8 mouse cellular contexts compared by ENCODE assay signal in genomic region chr3:101110043-101110837, GRCm38 (mm10). TPM values are rescaled to one million over a fixed set of nuclear protein-coding genes. Genes with fewer than 3 reads are reported as not detected.
DNase-seq lines count a peak whose midpoint lies in the region; ATAC-seq and TF ChIP-seq lines count a peak whose summit lies in the region.

Ptgfrn (minus strand) TSS chr3:101110278.

- H3K36me3 ChIP-seq in hindbrain, postnatal 0 days (ENCODE audit: insufficient read depth, low read length) = no peaks in the 10 kb centered on the region
- H3K36me3 ChIP-seq in midbrain, embryonic 10.5 days = no peaks in the 10 kb centered on the region
- H3K36me3 ChIP-seq in splenic B cell, adult 2 months (ENCODE audit: control insufficient read depth, insufficient read depth, low read length, poor library complexity, severe bottlenecking) = no peaks in the 10 kb centered on the region

- H3K9ac ChIP-seq in hindbrain, postnatal 0 days (replicated peaks; ENCODE audit: low read length) = peak within 1 kb of the TSS; percentile 88

- intact Hi-C loops in left cerebral cortex, postnatal 4 days (cut with DNase I) = no loop called here

- no peaks in the 10 kb centered on the region for H3K9me3 ChIP-seq in hindbrain, postnatal 0 days (ENCODE audit: low read length)
- no peaks in the 10 kb centered on the region for H3K9me3 ChIP-seq in midbrain, embryonic 10.5 days (replicated peaks)

- peak within 1 kb of the TSS; percentile 80 for H3K27ac ChIP-seq in hindbrain, postnatal 0 days
- peak within 1 kb of the TSS; percentile 93 for H3K27ac ChIP-seq in midbrain, embryonic 10.5 days (replicated peaks)

- peak within 1 kb of the TSS; percentile 92 for H3K4me2 ChIP-seq in hindbrain, postnatal 0 days (ENCODE audit: low read depth, low read length)

- H3K4me3 ChIP-seq in hindbrain, postnatal 0 days (ENCODE audit: low read length) = peak within 1 kb of the TSS; percentile 80
- peak within 1 kb of the TSS; percentile 85 for H3K4me3 ChIP-seq in midbrain, embryonic 10.5 days

- under 1% methylated on average over 47 of the region's 81 CpGs for WGBS in hindbrain, postnatal 0 days
- WGBS in midbrain, embryonic 10.5 days = under 1% methylated on average over 77 of the region's 81 CpGs

- no peaks in the 10 kb centered on the region for H3K27me3 ChIP-seq in hindbrain, postnatal 0 days (ENCODE audit: insufficient read depth, low read length)
- H3K27me3 ChIP-seq in midbrain, embryonic 10.5 days (ENCODE audit: low read depth, poor library complexity, severe bottlenecking) = peaks cover 42% of the 10 kb centered on the region
- peaks cover 2% of the 10 kb centered on the region; the same call in 1 of the 2 replicates for H3K27me3 ChIP-seq in splenic B cell, adult 2 months (ENCODE audit: control insufficient read depth, insufficient read depth, low read length, poor library complexity, severe bottlenecking)

- ATAC-seq in frontal cortex, adult (ENCODE audit: low TSS enrichment) = peak; percentile 71
- ATAC-seq in hindbrain, postnatal 0 days = peak; percentile 77

- peaks cover 13% of the 10 kb centered on the region for H3K4me1 ChIP-seq in hindbrain, postnatal 0 days (ENCODE audit: insufficient read depth, low read length)
- H3K4me1 ChIP-seq in midbrain, embryonic 10.5 days = peaks cover 44% of the 10 kb centered on the region

- TF ChIP-seq CTCF in hindbrain, postnatal 0 days (IDR thresholded peaks at IDR 0.05; ENCODE audit: low read depth) = no peak

- no peak for DNase-seq in frontal cortex, postnatal 25 days (ENCODE audit: low spot score in 2 of 2)
- DNase-seq in cerebellum, postnatal 10 days = peak; percentile 73 to 74
- DNase-seq in gastrocnemius, postnatal 25 days = peak; percentile 72
- DNase-seq in hindbrain, postnatal 0 days (ENCODE audit: low spot score) = peak; percentile 80
- peak; percentile 64 for DNase-seq in left cerebral cortex, postnatal 4 days
- peak; percentile 80 for DNase-seq in midbrain, embryonic 10.5 days (ENCODE audit: low spot score)
- DNase-seq in splenic B cell, adult 2 months (ENCODE audit: low read depth, low spot score) = peak; percentile 6

RNA-seq across cellular contexts. Expression of gene Ptgfrn, which starts in this region (rescaled TPM):
- 10 to 100 TPM; 14.9 to 17.0 TPM for total RNA-seq in gastrocnemius, postnatal 25 days (2021)
- total RNA-seq in hindbrain, postnatal 0 days (2014; rRNA removed) = 51.0 and 52.5 TPM in 2 replicates
- 3.9 and 4.1 TPM in 2 replicates for polyA plus RNA-seq in hindbrain, postnatal 0 days (2015; fragmentation: Nextera tagmentation; extraction: Ambion mirVana)
- total RNA-seq in left cerebral cortex, postnatal 4 days (2021) = 10 to 100 TPM; 60.5 to 62.5 TPM
- polyA plus RNA-seq in midbrain, embryonic 10.5 days (2016; fragmentation: Nextera tagmentation; extraction: Ambion mirVana) = 1.9 TPM in 2 replicates

Comparison
In these comparisons a context has a peak if more than half of its experiments do, and no peak if none do; other contexts are left out.
1. DNase-seq: peak in cerebellum, postnatal 10 days (2 of 2), gastrocnemius, postnatal 25 days (single experiment), hindbrain, postnatal 0 days (single experiment), left cerebral cortex, postnatal 4 days (single experiment), midbrain, embryonic 10.5 days (single experiment) and splenic B cell, adult 2 months (single experiment); none in frontal cortex, postnatal 25 days (0 of 2).